Mouse (Mus musculus): Measurements from ENCODE around the gene Olfr223. TPM values are rescaled to one million over a fixed set of nuclear protein-coding genes. Genes with fewer than 3 reads are reported as not detected.
A peak's percentile ranks its signal among the peaks of the same experiment; 100 is the strongest.
"Not testable (repeated sequence)": the region's sequence is repeated elsewhere in the genome, so short reads cannot be mapped to it uniquely, and the experiment has no call there.

The Olfr223 gene
- polyA plus RNA-seq, 1 experiment = not detected

DNA sequence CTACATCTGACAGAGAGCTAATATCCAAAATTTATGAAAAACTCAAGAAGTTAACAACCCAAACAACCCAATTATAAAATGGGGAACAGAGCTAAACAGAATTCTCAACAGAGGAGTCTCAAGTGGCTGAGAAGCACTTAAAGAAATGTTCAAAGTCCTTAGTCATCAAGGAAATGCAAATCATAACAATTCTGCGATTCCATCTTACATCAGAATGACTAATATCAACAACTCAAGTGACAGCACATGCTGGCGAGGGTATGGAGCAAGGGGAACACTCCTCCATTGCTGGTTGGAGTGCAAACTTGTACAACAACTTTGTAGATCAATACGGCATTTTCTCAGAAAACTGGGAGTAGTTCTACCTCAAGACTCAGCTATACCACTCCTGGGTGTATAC lies 29.1 kb upstream of the Olfr223 start:
- no peak for TF ChIP-seq MAX (IDR thresholded peaks at IDR 0.05; ENCODE audit: low read depth)
- no peak for TF ChIP-seq MYOD1 (IDR thresholded peaks at IDR 0.05; ENCODE audit: control insufficient read depth in 1 of 3, insufficient read length in 2 of 3, low read depth in 2 of 3)
- TF ChIP-seq MYOG (IDR thresholded peaks at IDR 0.05; ENCODE audit: control insufficient read depth in 1 of 3, insufficient read depth in 1 of 3, insufficient read length in 2 of 3, low read depth in 2 of 3) = no peak
- TF ChIP-seq REST (IDR thresholded peaks at IDR 0.05; ENCODE audit: insufficient read depth, insufficient read length) = no peak
- TF ChIP-seq E2F4 (IDR thresholded peaks at IDR 0.05; ENCODE audit: insufficient read depth) = no peak
- no peak for TF ChIP-seq TCF3 (IDR thresholded peaks at IDR 0.05; ENCODE audit: insufficient read length, low read depth)
- no peak for TF ChIP-seq SRF (IDR thresholded peaks at IDR 0.05; ENCODE audit: control insufficient read depth, insufficient read length, low read depth)
- no peak for TF ChIP-seq USF1 (IDR thresholded peaks at IDR 0.05; ENCODE audit: low read depth)
- TF ChIP-seq POLR2AphosphoS2 (IDR thresholded peaks at IDR 0.05; ENCODE audit: insufficient read length, low read depth) = no peak
- TF ChIP-seq TCF12 (IDR thresholded peaks at IDR 0.05; ENCODE audit: insufficient read depth, poor library complexity, severe bottlenecking) = no peak
- no peak for TF ChIP-seq CEBPB (IDR thresholded peaks at IDR 0.05; ENCODE audit: insufficient read depth, poor library complexity, severe bottlenecking)
- TF ChIP-seq POLR2A (IDR thresholded peaks at IDR 0.05; ENCODE audit: insufficient read length, low read depth) = no peak
- Histone ChIP-seq H3K4me3 (no peak overlapping the region), H3K36me3 (ENCODE audit: control insufficient read depth, insufficient read depth) (no peaks in the 10 kb centered on the region), H3K79me2 (ENCODE audit: control insufficient read depth, insufficient read depth) (no peaks in the 10 kb centered on the region), H3ac (ENCODE audit: control insufficient read depth, insufficient read length) (no peak overlapping the region), H3K27me3 (ENCODE audit: control insufficient read depth, insufficient read depth, insufficient read length) (no peaks in the 10 kb centered on the region), H3K4me2 (ENCODE audit: low read depth) (no peak overlapping the region)

DNA sequence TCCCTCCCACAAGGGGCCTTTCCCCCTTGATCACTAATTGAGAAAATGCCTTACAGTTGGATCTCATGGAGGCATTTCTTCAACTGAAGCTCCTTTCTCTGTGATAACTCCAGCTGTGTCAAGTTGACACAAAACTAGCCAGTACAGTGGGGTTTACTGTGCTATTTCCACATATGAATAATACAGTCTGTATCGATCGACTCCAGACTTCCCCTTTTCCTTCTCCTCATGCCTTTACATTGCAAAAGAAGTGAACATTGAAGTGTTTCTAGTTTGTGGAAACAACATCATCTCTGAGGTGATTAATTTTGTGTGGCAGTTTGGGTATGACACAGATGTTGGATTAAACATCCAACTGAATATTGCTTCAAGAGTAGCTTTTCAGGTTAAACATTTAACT lies 23.9 kb upstream of the Olfr223 start:
- H3K27me3 ChIP-seq (ENCODE audit: control insufficient read depth, insufficient read depth, insufficient read length); H3K4me2 ChIP-seq (ENCODE audit: low read depth); H3ac ChIP-seq (ENCODE audit: control insufficient read depth, insufficient read length); H3K36me3 ChIP-seq (ENCODE audit: control insufficient read depth, insufficient read depth); H3K79me2 ChIP-seq (ENCODE audit: control insufficient read depth, insufficient read depth); H3K4me3 ChIP-seq: not testable (repeated sequence)

DNA sequence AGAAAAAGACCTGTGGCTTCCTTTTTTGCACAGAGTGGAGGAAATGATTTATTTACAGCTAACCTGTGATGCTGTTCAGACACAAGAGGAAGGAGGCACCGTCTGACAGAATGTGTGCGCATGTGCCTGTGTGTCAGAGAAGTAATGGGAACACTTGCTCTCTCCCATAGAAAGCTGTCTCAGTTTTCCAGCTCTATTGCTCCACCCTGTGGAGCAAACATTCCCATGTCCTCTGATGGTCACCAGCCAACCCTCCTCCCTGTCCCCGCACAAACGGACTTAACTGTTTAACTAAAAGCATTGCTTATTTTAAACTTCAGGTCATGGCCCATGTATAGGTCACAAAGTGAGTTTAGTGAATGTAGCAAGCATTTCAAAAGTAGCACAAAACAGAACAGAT lies 21.0 kb upstream of the Olfr223 start:
- Histone ChIP-seq H3K36me3 (ENCODE audit: control insufficient read depth, insufficient read depth) (no peaks in the 10 kb centered on the region), H3ac (ENCODE audit: control insufficient read depth, insufficient read length) (no peak overlapping the region), H3K79me2 (ENCODE audit: control insufficient read depth, insufficient read depth) (no peaks in the 10 kb centered on the region), H3K4me2 (ENCODE audit: low read depth) (peak overlapping the region; percentile 16), H3K4me3 (no peak overlapping the region), H3K27me3 (ENCODE audit: control insufficient read depth, insufficient read depth, insufficient read length) (no peaks in the 10 kb centered on the region)
- TF ChIP-seq CEBPB (IDR thresholded peaks at IDR 0.05; ENCODE audit: insufficient read depth, poor library complexity, severe bottlenecking) = no peak
- no peak for TF ChIP-seq E2F4 (IDR thresholded peaks at IDR 0.05; ENCODE audit: insufficient read depth)
- TF ChIP-seq TCF12 (IDR thresholded peaks at IDR 0.05; ENCODE audit: insufficient read depth, poor library complexity, severe bottlenecking) = no peak
- TF ChIP-seq MYOG (IDR thresholded peaks at IDR 0.05; ENCODE audit: control insufficient read depth in 1 of 3, insufficient read depth in 1 of 3, insufficient read length in 2 of 3, low read depth in 2 of 3) = no peak
- no peak for TF ChIP-seq SRF (IDR thresholded peaks at IDR 0.05; ENCODE audit: control insufficient read depth, insufficient read length, low read depth)
- no peak for TF ChIP-seq POLR2AphosphoS2 (IDR thresholded peaks at IDR 0.05; ENCODE audit: insufficient read length, low read depth)
- no peak for TF ChIP-seq MAX (IDR thresholded peaks at IDR 0.05; ENCODE audit: low read depth)
- no peak for TF ChIP-seq USF1 (IDR thresholded peaks at IDR 0.05; ENCODE audit: low read depth)
- TF ChIP-seq REST (IDR thresholded peaks at IDR 0.05; ENCODE audit: insufficient read depth, insufficient read length) = no peak
- no peak for TF ChIP-seq TCF3 (IDR thresholded peaks at IDR 0.05; ENCODE audit: insufficient read length, low read depth)
- TF ChIP-seq MYOD1 (IDR thresholded peaks at IDR 0.05; ENCODE audit: control insufficient read depth in 1 of 3, insufficient read length in 2 of 3, low read depth in 2 of 3) = no peak
- no peak for TF ChIP-seq POLR2A (IDR thresholded peaks at IDR 0.05; ENCODE audit: insufficient read length, low read depth)

DNA sequence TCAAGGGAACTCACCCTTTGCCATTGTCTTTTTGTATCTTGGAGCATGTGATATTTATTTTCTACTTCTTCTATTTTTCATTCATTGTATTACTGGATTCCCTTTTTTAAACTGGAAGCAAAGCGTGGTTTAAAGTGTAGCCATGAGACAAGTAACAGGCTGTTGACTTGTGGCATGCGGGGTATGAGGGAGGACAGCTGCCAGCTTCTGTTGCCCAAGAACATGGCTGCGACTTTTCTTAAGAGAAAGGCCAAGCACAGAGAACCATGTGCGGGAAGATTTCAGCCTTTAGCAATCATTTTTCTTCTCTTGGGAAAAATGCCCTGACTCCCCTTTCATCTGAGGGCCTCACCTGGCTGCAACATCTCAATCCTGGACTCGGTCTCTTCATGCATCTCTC lies 18.6 kb upstream of the Olfr223 start:
- no peaks in the 10 kb centered on the region for H3K36me3 ChIP-seq (ENCODE audit: control insufficient read depth, insufficient read depth)
- H3K4me2 ChIP-seq (ENCODE audit: low read depth) = no peak overlapping the region
- TF ChIP-seq POLR2AphosphoS2 (IDR thresholded peaks at IDR 0.05; ENCODE audit: insufficient read length, low read depth) (no peak), MYOD1 (IDR thresholded peaks at IDR 0.05; ENCODE audit: control insufficient read depth in 1 of 3, insufficient read length in 2 of 3, low read depth in 2 of 3) (peak in 2 of 3 experiments; percentile 66 to 70), CEBPB (IDR thresholded peaks at IDR 0.05; ENCODE audit: insufficient read depth, poor library complexity, severe bottlenecking) (peak; percentile 46; the same call in 1 of the 2 replicates), USF1 (IDR thresholded peaks at IDR 0.05; ENCODE audit: low read depth) (no peak), MYOG (IDR thresholded peaks at IDR 0.05; ENCODE audit: control insufficient read depth in 1 of 3, insufficient read depth in 1 of 3, insufficient read length in 2 of 3, low read depth in 2 of 3) (peak in 2 of 3 experiments; percentile 58 to 69)
- no peak overlapping the region for H3K4me3 ChIP-seq
- no peak overlapping the region for H3ac ChIP-seq (ENCODE audit: control insufficient read depth, insufficient read length)
- H3K79me2 ChIP-seq (ENCODE audit: control insufficient read depth, insufficient read depth) = no peaks in the 10 kb centered on the region
- H3K27me3 ChIP-seq (ENCODE audit: control insufficient read depth, insufficient read depth, insufficient read length) = no peaks in the 10 kb centered on the region

DNA sequence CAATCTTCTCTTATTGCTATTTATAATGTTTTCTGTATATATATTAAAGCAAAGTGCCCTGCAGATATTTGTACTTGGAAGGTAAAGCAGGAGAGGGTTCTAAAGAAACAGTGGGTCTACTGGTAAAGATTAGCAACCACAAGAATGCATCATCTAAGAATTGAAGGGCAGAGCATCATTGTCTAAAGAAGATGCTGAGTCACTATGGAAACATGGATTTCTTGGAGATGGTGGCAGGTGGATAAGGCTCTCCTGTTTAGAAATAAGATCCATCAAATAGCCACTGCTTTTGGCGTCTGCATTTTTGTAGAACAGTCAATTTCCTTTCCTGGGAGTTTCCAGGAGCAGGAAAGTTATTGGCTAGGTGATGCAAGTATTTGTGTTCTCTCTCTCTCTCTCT lies 9.2 kb upstream of the Olfr223 start:
- Histone ChIP-seq H3K79me2 (ENCODE audit: control insufficient read depth, insufficient read depth) (no peaks in the 10 kb centered on the region), H3K36me3 (ENCODE audit: control insufficient read depth, insufficient read depth) (no peaks in the 10 kb centered on the region), H3K4me3 (no peak overlapping the region), H3ac (ENCODE audit: control insufficient read depth, insufficient read length) (no peak overlapping the region), H3K4me2 (ENCODE audit: low read depth) (no peak overlapping the region), H3K27me3 (ENCODE audit: control insufficient read depth, insufficient read depth, insufficient read length) (no peaks in the 10 kb centered on the region)
- no peak for TF ChIP-seq TCF3 (IDR thresholded peaks at IDR 0.05; ENCODE audit: insufficient read length, low read depth)
- no peak for TF ChIP-seq REST (IDR thresholded peaks at IDR 0.05; ENCODE audit: insufficient read depth, insufficient read length)
- no peak for TF ChIP-seq MYOD1 (IDR thresholded peaks at IDR 0.05; ENCODE audit: control insufficient read depth in 1 of 3, insufficient read length in 2 of 3, low read depth in 2 of 3)
- TF ChIP-seq SRF (IDR thresholded peaks at IDR 0.05; ENCODE audit: control insufficient read depth, insufficient read length, low read depth) = no peak
- TF ChIP-seq TCF12 (IDR thresholded peaks at IDR 0.05; ENCODE audit: insufficient read depth, poor library complexity, severe bottlenecking) = no peak
- TF ChIP-seq POLR2A (IDR thresholded peaks at IDR 0.05; ENCODE audit: insufficient read length, low read depth) = no peak
